Mouse (Mus musculus) bone marrow, adult 2 months (tissue): Measurements from ENCODE around the gene Spic.

Experiments
- CTCF ChIP-seq: fragments of 200-500 bp; IDR thresholded peaks from 2 replicates; pipeline ENCODE4 v1.5.1; 2011; ENCODE audit warnings: low read length, control low read depth; ENCODE audit not compliant: control insufficient read depth, insufficient read depth
- POLR2A ChIP-seq: fragments of 200-500 bp; IDR thresholded peaks from 2 replicates; pipeline ENCODE4 v1.6.1; 2011; ENCODE audit warnings: low read depth, mild to moderate bottlenecking, control low read depth, low read length, borderline replicate concordance; ENCODE audit not compliant: control insufficient read depth

- TF ChIP-seq CTCF (no peak), POLR2A (no peak)
Observed at GRCm38 (mm10) chr10:88630663-88631329, 54.0 kb downstream of the Spic start.
